ENCODE assay signal across 24 mouse cellular contexts in the genomic region with DNA sequence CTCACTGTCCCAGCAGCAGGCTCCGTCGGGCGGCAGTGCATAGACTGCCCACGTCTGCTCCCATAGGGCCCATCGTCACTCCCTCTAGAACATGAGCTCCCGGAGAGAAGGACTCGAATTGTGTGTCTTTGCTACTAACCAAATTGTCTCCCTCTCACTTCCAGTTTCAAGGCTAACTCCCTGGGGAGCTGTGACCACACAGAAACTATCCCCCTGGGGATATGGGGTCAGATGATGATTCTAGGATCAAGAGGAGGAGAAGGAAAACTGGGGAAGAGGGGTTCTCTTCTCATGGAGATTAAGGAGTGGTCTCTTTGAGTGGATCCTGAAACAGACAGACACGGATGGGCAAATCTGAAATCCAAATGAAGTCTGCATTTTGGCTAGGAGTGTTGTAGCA.
"Had no signal": no experiment of that assay in that cellular context is flagged by ENCODE, and none has a peak within 500 bp of the region (broad histone marks: within the 10 kb centered on the region; RNA-seq: fewer than 3 reads in every experiment).

No protein-coding gene starts in this region.

- H3K4me3 ChIP-seq: heart, adult 2 months; heart, embryonic 12.5 days; hindbrain, embryonic 13.5 days; hindbrain, embryonic 15.5 days; layer of hippocampus, adult 2 months; left cerebral cortex, adult 2 months; limb, embryonic 10.5 days; limb, embryonic 12.5 days; liver, embryonic 13.5 days; liver, embryonic 15.5 days had no signal

- H3K27ac ChIP-seq: heart, adult 2 months; hindbrain, embryonic 13.5 days; hindbrain, embryonic 15.5 days; hindbrain, postnatal 0 days; left cerebral cortex, adult 2 months; limb, embryonic 10.5 days; limb, embryonic 12.5 days; liver, embryonic 13.5 days; liver, embryonic 15.5 days had no signal

- H3K4me2 ChIP-seq: heart, embryonic 12.5 days; hindbrain, embryonic 13.5 days; hindbrain, embryonic 15.5 days; limb, embryonic 12.5 days; liver, embryonic 11.5 days; liver, embryonic 13.5 days; liver, embryonic 15.5 days had no signal

- ATAC-seq: hindbrain, postnatal 0 days; intestine, embryonic 16.5 days had no signal

- H3K36me3 ChIP-seq: heart, embryonic 12.5 days; hindbrain, embryonic 13.5 days; hindbrain, embryonic 15.5 days; limb, embryonic 10.5 days; limb, embryonic 12.5 days; liver, embryonic 13.5 days; liver, embryonic 15.5 days had no signal

- H3K9me3 ChIP-seq: hindbrain, embryonic 13.5 days; hindbrain, embryonic 15.5 days; limb, embryonic 10.5 days; limb, embryonic 12.5 days; liver, embryonic 13.5 days; liver, embryonic 15.5 days had no signal

- DNase-seq: gastrocnemius, postnatal 14 days; gastrocnemius, postnatal 36 days; heart, adult 11 months; heart, adult 2 months; heart, postnatal 14 days; heart, postnatal 36 days; kidney, adult 18-20 months; kidney, adult 8-10 months; kidney, postnatal 10 days; kidney, postnatal 25 days; kidney, postnatal 4 days; liver; liver, embryonic 13.5 days had no signal

- H3K9ac ChIP-seq: heart, embryonic 12.5 days; hindbrain, embryonic 13.5 days; hindbrain, embryonic 15.5 days; limb, embryonic 12.5 days; liver, embryonic 13.5 days; liver, embryonic 15.5 days had no signal

- H3K27me3 ChIP-seq: heart, embryonic 12.5 days had no signal
